Mouse (Mus musculus): ENCODE data around the gene Gm49510.

DNA sequence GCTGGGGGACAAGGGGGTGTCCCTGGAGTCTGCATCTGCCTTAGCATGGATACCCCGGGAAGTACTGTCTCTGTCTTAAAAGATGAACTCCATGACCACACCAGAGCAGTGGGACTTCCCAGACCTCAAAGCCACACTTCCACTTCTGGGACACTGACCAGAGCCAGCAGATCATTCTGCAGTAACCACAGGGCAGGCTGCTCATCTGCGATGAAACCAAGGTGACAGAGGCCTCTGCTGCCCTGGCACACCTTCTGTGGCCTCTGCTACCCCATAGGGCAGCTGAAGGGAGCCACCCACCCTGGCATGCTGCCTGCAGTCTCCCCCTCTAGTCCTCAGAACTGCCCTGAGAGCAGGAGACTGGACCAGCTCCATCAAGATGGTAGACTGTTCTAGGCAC lies 3.7 kb upstream of the Gm49510 start:
- TF ChIP-seq CTCF (IDR thresholded peaks at IDR 0.05; ENCODE audit: control insufficient read depth, insufficient read depth, insufficient replicate concordance, low read depth, low read length): no peak
- TF ChIP-seq POLR2A (IDR thresholded peaks at IDR 0.05; ENCODE audit: control insufficient read depth, low read depth, low read length): no peak

All from testis, adult 2 months (tissue).